Mouse (Mus musculus) midbrain, embryonic 11.5 days (tissue): Measurements from ENCODE around the gene Eri3. TPM values are rescaled to one million over a fixed set of nuclear protein-coding genes. Genes with fewer than 3 reads are reported as not detected.
A peak's percentile ranks its signal among the peaks of the same experiment; 100 is the strongest.

Source experiments
- ATAC-seq: fragments of 200-750 bp; cut with Nextera tagmentation; 2 replicates; pipeline ENCODE4 v1.8.0; 2017; ENCODE audit warnings: moderate TSS enrichment, moderate library complexity; ENCODE audit not compliant: low FRiP score
- DNase-seq: peaks from one replicate; pipeline ENCODE4 v3.0.0; 2015; ENCODE audit warnings: low spot score; ENCODE audit errors: missing footprints
- H3K27ac ChIP-seq: fragments of 300-500 bp; sonication (generic); 2 replicates; pipeline ENCODE4 v1.5.1; 2014; ENCODE audit warnings: low read depth, low read length
- H3K27me3 ChIP-seq: fragments of 300-500 bp; sonication (generic); 2 replicates; pipeline ENCODE4 v1.6.1; 2014; ENCODE audit warnings: mild to moderate bottlenecking, low read length, moderate library complexity, mixed read lengths; ENCODE audit not compliant: control insufficient read depth, insufficient read depth
- H3K36me3 ChIP-seq: fragments of 300-500 bp; sonication (generic); 2 replicates; pipeline ENCODE4 v1.6.1; 2014; ENCODE audit warnings: mild to moderate bottlenecking, low read length, moderate library complexity, mixed read lengths; ENCODE audit not compliant: control insufficient read depth, insufficient read depth
- H3K4me1 ChIP-seq: fragments of 300-500 bp; sonication (generic); 2 replicates; pipeline ENCODE4 v1.6.1; 2014; ENCODE audit warnings: low read length; ENCODE audit not compliant: control insufficient read depth, insufficient read depth
- H3K4me2 ChIP-seq: fragments of 300-500 bp; sonication (generic); 2 replicates; pipeline ENCODE4 v1.6.1; 2014; ENCODE audit warnings: mild to moderate bottlenecking, moderate library complexity
- H3K4me3 ChIP-seq: fragments of 300-500 bp; sonication (generic); 2 replicates; pipeline ENCODE4 v1.5.1; 2014; ENCODE audit warnings: low read depth, low read length
- H3K9ac ChIP-seq: fragments of 300-500 bp; sonication (generic); 2 replicates; pipeline ENCODE4 v1.6.1; 2014; ENCODE audit warnings: low read length
- H3K9me3 ChIP-seq: fragments of 300-500 bp; sonication (generic); 2 replicates; pipeline ENCODE4 v1.6.1; 2016; ENCODE audit warnings: low read length; ENCODE audit not compliant: control insufficient read depth
- WGBS: fragments of 180-500 bp; shearing (Covaris S2); extraction: QIAGEN DNeasy Blood & Tissue Kit; methylation state at CpG from one replicate; pipeline ENCODE4 v1.1.7; 2014; 5-methylcytosine and 5-hydroxymethylcytosine counted together
- polyA plus RNA-seq: library from polyadenylated mRNA; unstranded; fragments of >200 nt; fragmentation: Nextera tagmentation; extraction: Ambion mirVana; gene quantifications from 2 replicates; pipeline ENCODE4 v1.2.1, GENCODE M21; 2014

Eri3 gene
- 121 and 132 TPM in 2 replicates for polyA plus RNA-seq

- H3K9me3 ChIP-seq, result no peaks in the 10 kb centered on the region
- ATAC-seq (peak; percentile 99), DNase-seq (peak; percentile 99)
- no peaks in the 10 kb centered on the region for H3K36me3 ChIP-seq
- WGBS, result under 1% methylated on average over 51 of the region's 53 CpGs
- H3K27ac ChIP-seq, result peak within 1 kb of the TSS; percentile 58
- H3K9ac ChIP-seq, result peak within 1 kb of the TSS; percentile 80
- H3K4me2 ChIP-seq, result peak within 1 kb of the TSS; percentile 84
- peaks cover 8% of the 10 kb centered on the region for H3K4me1 ChIP-seq
- H3K4me3 ChIP-seq, result peak within 1 kb of the TSS; percentile 63
- no peaks in the 10 kb centered on the region for H3K27me3 ChIP-seq
These were observed at the start of gene Eri3 for GRCm38 (mm10) chr4:117550140-117550851. Gene Eri3 (plus strand): TSS chr4:117550365.

GRCm38 (mm10) chr4:117518246-117518645, 31.9 kb upstream of the Eri3 start:
- Histone ChIP-seq H3K27ac (no peak overlapping the region), H3K36me3 (no peaks in the 10 kb centered on the region), H3K4me2 (no peak overlapping the region), H3K4me3 (no peak overlapping the region), H3K4me1 (no peaks in the 10 kb centered on the region), H3K9ac (no peak overlapping the region), H3K27me3 (peaks cover 2% of the 10 kb centered on the region; the same call in 1 of the 2 replicates), H3K9me3 (no peaks in the 10 kb centered on the region)
- no peak for ATAC-seq
- 92% methylated on average over 4 of the region's 4 CpGs for WGBS
- DNase-seq, result no peak

DNA sequence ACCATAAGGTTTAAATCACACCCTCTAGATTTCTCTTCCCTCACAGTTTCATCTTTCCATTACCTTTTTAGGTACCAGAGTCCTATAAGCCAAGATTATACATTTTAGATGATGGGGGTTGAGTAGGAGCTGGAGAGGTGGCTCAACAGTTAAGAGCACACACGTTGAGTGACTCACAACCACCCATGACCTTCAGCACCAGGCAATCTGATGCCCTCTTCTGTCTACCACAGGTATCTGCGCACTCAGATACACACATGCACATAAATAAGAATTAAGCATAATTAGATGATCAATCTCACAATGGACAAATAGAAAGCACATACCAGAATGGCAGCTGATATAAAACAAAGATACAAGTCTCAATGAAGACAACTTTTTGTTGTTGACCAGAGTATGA, 28.8 kb upstream of the Eri3 start:
- Histone ChIP-seq H3K27ac (no peak overlapping the region), H3K4me3 (no peak overlapping the region), H3K36me3 (no peaks in the 10 kb centered on the region), H3K4me2 (no peak overlapping the region), H3K27me3 (peaks cover 4% of the 10 kb centered on the region; the same call in 1 of the 2 replicates), H3K9me3 (no peaks in the 10 kb centered on the region), H3K9ac (no peak overlapping the region), H3K4me1 (no peaks in the 10 kb centered on the region)
- WGBS, result 71% methylated on average over 2 of the region's 2 CpGs
- ATAC-seq (no peak), DNase-seq (no peak)

DNA sequence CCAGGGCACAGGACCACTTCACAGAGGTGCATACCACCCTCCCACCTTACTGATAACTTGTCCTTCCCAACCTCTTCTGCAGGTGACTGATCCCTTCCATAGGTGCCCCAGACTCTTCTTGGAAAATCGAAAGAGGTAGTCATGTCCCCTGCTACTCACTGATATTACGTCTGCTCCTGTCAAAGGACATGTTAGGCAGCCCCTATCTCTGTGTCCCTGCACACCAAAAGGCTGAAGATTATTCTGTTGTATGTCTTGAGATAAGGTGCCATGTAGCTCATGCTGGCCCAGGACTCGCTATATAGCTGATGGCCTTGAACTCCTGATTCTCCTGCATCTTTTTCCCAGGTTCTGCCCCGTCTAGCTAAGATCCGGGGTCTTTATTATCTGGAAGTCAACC, 24.2 kb upstream of the Eri3 start:
- ATAC-seq, result no peak
- Histone ChIP-seq H3K27ac (no peak overlapping the region), H3K4me2 (no peak overlapping the region), H3K27me3 (peaks cover 6% of the 10 kb centered on the region; the same call in 1 of the 2 replicates), H3K36me3 (no peaks in the 10 kb centered on the region), H3K4me3 (no peak overlapping the region), H3K9ac (no peak overlapping the region), H3K9me3 (no peaks in the 10 kb centered on the region), H3K4me1 (peaks cover 2% of the 10 kb centered on the region; the same call in 1 of the 2 replicates)
- WGBS, result 91% methylated on average over 5 of the region's 5 CpGs
- peak; percentile 35 for DNase-seq

DNA sequence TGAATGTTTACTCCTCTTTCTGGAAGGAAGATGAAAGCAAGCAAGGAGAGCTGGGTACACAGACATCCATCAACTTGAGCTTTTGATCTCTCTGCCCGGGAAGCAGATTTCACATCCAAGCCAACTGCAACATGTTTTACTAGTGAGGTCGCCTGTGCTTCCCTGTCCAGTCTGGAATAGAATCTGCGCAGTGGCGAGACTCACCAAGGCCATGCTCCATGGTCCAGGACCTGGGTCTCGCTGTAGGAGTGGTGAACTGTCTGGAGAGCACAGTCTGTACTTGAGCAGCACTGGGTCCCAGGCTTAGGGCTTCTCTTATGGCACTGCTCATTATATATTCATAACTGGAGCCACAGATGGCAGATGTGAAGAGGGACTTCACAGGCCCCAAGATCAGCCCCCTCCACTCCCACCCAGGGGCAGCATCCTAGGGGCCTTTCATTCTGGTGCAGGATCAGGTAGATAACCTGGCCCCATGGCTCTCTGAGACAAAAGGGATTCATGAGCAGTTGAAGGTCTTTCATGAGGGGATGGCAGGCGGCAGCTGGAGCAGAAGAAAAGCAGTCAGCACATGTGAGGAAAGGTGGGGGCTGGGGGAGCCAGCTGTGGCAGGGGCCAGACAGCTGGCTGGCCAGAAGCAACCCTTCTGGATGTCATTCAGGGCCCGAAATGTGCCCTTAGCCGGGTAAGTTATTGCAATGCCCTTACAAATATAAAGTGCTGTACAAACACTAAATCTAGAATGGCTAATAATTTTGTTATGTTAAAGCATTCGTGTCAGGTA, 22.9 kb upstream of the Eri3 start:
- Histone ChIP-seq H3K9me3 (no peaks in the 10 kb centered on the region), H3K4me3 (no peak overlapping the region), H3K36me3 (no peaks in the 10 kb centered on the region), H3K4me1 (peaks cover 2% of the 10 kb centered on the region; the same call in 1 of the 2 replicates), H3K27me3 (peaks cover 5% of the 10 kb centered on the region; the same call in 1 of the 2 replicates), H3K4me2 (no peak overlapping the region), H3K27ac (no peak overlapping the region), H3K9ac (no peak overlapping the region)
- ATAC-seq, result no peak
- WGBS, result 60% methylated on average over 9 of the region's 9 CpGs
- peak; percentile 83 for DNase-seq

DNA sequence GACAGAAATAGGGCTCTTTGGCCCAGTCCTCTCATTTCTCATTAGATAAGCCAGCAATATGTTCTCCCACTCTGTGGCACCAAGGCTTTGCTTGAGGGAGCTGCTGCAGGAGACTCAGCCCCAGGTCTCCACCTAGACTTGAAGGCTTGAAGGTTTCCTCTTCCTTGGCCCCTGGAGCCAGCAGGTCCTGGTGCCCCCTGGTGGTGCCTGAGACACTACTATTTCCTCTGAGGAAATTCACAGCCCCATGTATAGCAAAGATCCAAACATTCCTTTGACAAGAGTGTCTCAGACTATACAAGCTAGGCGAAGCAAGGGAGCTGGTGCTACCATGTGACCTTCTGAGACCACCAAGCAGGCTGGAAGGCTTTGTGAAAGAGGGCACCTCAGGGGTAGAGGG, 22.2 kb upstream of the Eri3 start:
- peaks cover 4% of the 10 kb centered on the region; the same call in 1 of the 2 replicates for H3K27me3 ChIP-seq
- H3K36me3 ChIP-seq, result no peaks in the 10 kb centered on the region
- H3K4me3 ChIP-seq, result no peak overlapping the region
- no peaks in the 10 kb centered on the region for H3K9me3 ChIP-seq
- no peak overlapping the region for H3K9ac ChIP-seq
- H3K4me2 ChIP-seq, result no peak overlapping the region
- DNase-seq (peak; percentile 89), ATAC-seq (peak; percentile 40; the same call in 1 of the 2 replicates)
- H3K27ac ChIP-seq, result no peak overlapping the region
- peaks cover 2% of the 10 kb centered on the region; the same call in 1 of the 2 replicates for H3K4me1 ChIP-seq
- 29% methylated on average over 1 of the region's 1 CpGs for WGBS

DNA sequence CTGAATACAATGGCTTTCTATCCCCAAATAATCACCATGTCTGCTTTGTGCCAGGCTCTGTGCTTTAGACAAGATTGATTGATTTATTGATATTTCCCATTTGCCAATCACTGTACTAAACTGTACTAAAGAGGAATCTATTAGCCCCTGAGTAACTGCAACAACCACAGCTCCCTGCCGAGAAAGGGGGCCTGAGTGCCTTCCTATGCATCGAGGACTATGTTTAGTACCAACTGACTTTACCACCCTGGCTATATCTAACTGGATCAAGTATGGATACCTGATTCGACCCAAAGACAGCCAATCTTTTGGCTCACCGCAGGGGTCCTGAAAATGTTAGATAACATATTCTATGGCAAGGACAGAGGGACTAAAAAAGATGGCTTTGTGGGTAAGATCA, 20.3 kb upstream of the Eri3 start:
- DNase-seq (peak; percentile 85), ATAC-seq (no peak)
- no peaks in the 10 kb centered on the region for H3K9me3 ChIP-seq
- 68% methylated on average over 4 of the region's 4 CpGs for WGBS
- H3K4me2 ChIP-seq, result no peak overlapping the region
- no peak overlapping the region for H3K27ac ChIP-seq
- no peaks in the 10 kb centered on the region for H3K36me3 ChIP-seq
- peaks cover 2% of the 10 kb centered on the region; the same call in 1 of the 2 replicates for H3K4me1 ChIP-seq
- peaks cover 4% of the 10 kb centered on the region for H3K27me3 ChIP-seq
- H3K9ac ChIP-seq, result no peak overlapping the region
- no peak overlapping the region for H3K4me3 ChIP-seq

DNA sequence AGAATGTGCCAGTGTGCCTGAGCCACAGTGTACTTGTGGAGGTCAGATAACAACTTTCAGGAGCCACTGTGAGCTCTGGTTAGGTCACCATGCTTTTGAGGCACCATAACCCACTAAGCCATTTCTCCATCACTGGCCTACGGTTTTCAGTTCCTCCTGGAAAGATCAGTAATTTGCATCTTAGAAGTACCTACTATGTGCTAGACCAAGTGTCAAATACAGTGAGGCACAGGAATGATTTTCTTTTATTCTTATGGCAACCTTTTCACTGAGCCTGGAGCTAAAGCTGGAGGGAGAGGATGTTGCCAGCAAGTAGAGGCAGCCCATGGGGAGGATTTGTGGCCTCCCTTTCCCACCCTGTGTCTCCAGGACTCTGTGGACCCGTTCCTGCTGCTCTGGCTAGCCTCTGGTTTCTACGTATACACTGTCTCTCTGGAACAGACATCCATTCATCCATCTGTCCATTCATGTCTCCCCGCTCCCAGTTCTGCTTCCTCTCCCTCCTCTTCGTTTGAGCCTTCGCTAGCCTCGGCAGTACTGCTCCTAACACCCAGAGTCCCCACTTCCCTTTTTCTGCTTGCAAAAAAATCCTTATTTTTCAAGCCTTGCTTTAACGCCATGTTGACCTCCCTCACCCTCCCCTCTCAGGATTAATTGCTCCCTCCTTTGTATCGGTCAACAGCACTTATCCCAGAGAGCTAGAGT, 14.5 kb upstream of the Eri3 start:
- Histone ChIP-seq H3K4me3 (no peak overlapping the region), H3K9ac (no peak overlapping the region), H3K9me3 (no peaks in the 10 kb centered on the region), H3K27ac (no peak overlapping the region), H3K4me2 (no peak overlapping the region), H3K4me1 (no peaks in the 10 kb centered on the region), H3K36me3 (no peaks in the 10 kb centered on the region), H3K27me3 (no peaks in the 10 kb centered on the region; the same call in none of the 2 replicates)
- ATAC-seq (no peak), DNase-seq (no peak)
- WGBS, result 49% methylated on average over 9 of the region's 9 CpGs
